31 mouse cellular contexts compared by ENCODE assay signal in the genomic region with DNA sequence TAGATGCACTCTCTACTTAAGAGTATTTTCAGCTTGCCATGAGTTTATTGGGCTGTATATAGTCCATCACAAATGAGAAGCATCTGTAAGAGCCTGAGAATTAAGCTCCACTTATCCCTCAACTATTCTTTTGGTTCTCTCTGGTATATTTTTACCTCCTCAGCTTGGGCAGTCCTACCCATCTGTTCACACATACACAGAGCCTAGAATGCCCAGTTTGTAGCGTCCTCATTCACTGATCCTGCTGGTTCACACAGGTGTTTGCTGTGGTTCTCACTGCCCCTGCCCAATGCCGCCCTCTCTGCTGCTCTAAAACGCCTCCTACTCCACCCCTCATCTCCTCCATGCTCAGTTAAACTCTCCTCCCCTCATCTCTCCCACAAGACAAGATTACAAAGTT.
"Had no signal": no experiment of that assay in that cellular context is flagged by ENCODE, and none has a peak within 500 bp of the region (broad histone marks: within the 10 kb centered on the region; RNA-seq: fewer than 3 reads in every experiment).

No protein-coding gene starts in this region.

- ATAC-seq: liver, embryonic 12.5 days; liver, postnatal 0 days; lung, postnatal 0 days; midbrain, embryonic 13.5 days; midbrain, embryonic 15.5 days; midbrain, embryonic 16.5 days had no signal

- H3K9me3 ChIP-seq: limb, embryonic 10.5 days; limb, embryonic 12.5 days; limb, embryonic 13.5 days; limb, embryonic 15.5 days; liver, embryonic 12.5 days; liver, embryonic 13.5 days; liver, embryonic 15.5 days; lung, embryonic 15.5 days; midbrain, embryonic 10.5 days; midbrain, embryonic 12.5 days; midbrain, embryonic 13.5 days; midbrain, embryonic 15.5 days had no signal

- DNase-seq: left cerebral cortex, postnatal 4 days; liver; liver, embryonic 13.5 days; liver, postnatal 0 days; lung, adult 18-20 months; lung, adult 2 months; lung, embryonic 14.5 days; lung, postnatal 10 days; lung, postnatal 14 days; lung, postnatal 36 days; lung, postnatal 4 days; midbrain, embryonic 14.5 days had no signal

- H3K27ac ChIP-seq: limb, embryonic 10.5 days; limb, embryonic 12.5 days; limb, embryonic 13.5 days; limb, embryonic 15.5 days; liver, embryonic 12.5 days; liver, embryonic 13.5 days; liver, embryonic 14.5 days; liver, embryonic 15.5 days; lung, embryonic 15.5 days; macrophage; midbrain, embryonic 10.5 days; midbrain, embryonic 12.5 days; midbrain, embryonic 13.5 days; midbrain, embryonic 15.5 days had no signal

- H3K4me2 ChIP-seq: limb, embryonic 12.5 days; limb, embryonic 13.5 days; limb, embryonic 15.5 days; liver, embryonic 11.5 days; liver, embryonic 12.5 days; liver, embryonic 13.5 days; liver, embryonic 15.5 days; lung, embryonic 14.5 days; lung, embryonic 15.5 days; midbrain, embryonic 11.5 days; midbrain, embryonic 12.5 days; midbrain, embryonic 13.5 days; midbrain, embryonic 15.5 days had no signal

- H3K9ac ChIP-seq: limb, embryonic 12.5 days; limb, embryonic 13.5 days; limb, embryonic 15.5 days; liver, embryonic 12.5 days; liver, embryonic 13.5 days; liver, embryonic 14.5 days; liver, embryonic 15.5 days; liver, postnatal 0 days; lung, embryonic 14.5 days; lung, embryonic 15.5 days; midbrain, embryonic 12.5 days; midbrain, embryonic 13.5 days; midbrain, embryonic 15.5 days had no signal

- H3K27me3 ChIP-seq: limb, embryonic 12.5 days; limb, embryonic 13.5 days; limb, embryonic 15.5 days; liver, embryonic 12.5 days; liver, embryonic 13.5 days; liver, embryonic 15.5 days; lung, embryonic 15.5 days; megakaryocyte, embryonic 14.5 days; midbrain, embryonic 12.5 days; midbrain, embryonic 13.5 days; midbrain, embryonic 15.5 days had no signal

- H3K4me3 ChIP-seq: limb, embryonic 10.5 days; limb, embryonic 12.5 days; limb, embryonic 13.5 days; limb, embryonic 15.5 days; liver, embryonic 12.5 days; liver, embryonic 13.5 days; liver, embryonic 15.5 days; lung, embryonic 15.5 days; megakaryocyte, embryonic 14.5 days; midbrain, embryonic 10.5 days; midbrain, embryonic 12.5 days; midbrain, embryonic 13.5 days; midbrain, embryonic 15.5 days; myocyte had no signal

- H3K36me3 ChIP-seq: limb, embryonic 10.5 days; limb, embryonic 12.5 days; limb, embryonic 13.5 days; limb, embryonic 15.5 days; midbrain, embryonic 10.5 days; midbrain, embryonic 12.5 days; midbrain, embryonic 13.5 days; midbrain, embryonic 15.5 days had no signal

- H3K4me1 ChIP-seq: limb, embryonic 12.5 days; limb, embryonic 13.5 days; limb, embryonic 15.5 days; liver, embryonic 12.5 days; liver, embryonic 13.5 days; liver, embryonic 15.5 days; lung, embryonic 15.5 days; midbrain, embryonic 10.5 days; midbrain, embryonic 13.5 days had no signal
